Mouse (Mus musculus): Measurements from ENCODE around the gene Tom1l2.

The Tom1l2 gene

GRCm38 (mm10) chr11:60346537-60346936, 6.2 kb downstream of the Tom1l2 start:
- no peak for DNase-seq (ENCODE audit: extremely low spot score)

DNA sequence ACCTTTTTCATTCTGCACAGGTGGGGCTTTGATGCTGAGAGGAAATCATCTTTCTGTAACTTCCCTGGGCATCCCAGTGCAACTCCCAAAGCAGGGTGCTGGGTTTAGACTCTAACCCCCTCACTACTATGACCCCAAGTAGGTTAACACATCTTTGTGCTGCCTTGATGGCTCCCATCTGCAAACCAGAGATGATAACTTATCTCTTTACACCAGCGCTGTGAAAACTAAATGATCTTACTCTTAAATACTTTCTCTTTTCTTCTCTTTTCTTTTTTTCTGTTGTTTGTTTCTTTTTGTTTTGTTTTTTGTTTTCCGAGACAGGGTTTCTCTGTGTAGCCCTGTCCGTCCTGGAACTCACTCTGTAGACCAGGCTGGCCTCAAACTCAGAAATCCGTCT, 6.8 kb downstream of the Tom1l2 start:
- DNase-seq (ENCODE audit: extremely low spot score): no peak

DNA sequence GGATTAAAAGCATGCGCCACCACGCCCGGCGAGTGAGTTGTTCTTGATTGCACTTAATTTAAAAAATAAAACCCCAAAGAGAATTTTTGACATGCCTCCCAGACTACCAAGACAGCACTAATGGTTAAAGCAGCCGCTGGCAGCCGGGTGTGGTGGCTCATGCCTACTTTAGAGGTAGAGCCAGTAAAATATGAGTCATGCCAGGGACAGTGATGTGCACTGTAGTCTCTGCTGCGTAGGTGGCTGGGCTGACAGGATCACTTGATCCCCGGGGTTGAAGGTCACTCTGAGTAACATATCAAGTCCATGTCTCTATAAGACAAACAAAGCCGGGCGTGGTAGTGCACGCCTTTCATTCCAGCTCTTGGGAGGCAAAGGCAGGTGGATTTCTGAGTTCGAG, 13.3 kb downstream of the Tom1l2 start:
- DNase-seq (ENCODE audit: extremely low spot score): no peak

DNA sequence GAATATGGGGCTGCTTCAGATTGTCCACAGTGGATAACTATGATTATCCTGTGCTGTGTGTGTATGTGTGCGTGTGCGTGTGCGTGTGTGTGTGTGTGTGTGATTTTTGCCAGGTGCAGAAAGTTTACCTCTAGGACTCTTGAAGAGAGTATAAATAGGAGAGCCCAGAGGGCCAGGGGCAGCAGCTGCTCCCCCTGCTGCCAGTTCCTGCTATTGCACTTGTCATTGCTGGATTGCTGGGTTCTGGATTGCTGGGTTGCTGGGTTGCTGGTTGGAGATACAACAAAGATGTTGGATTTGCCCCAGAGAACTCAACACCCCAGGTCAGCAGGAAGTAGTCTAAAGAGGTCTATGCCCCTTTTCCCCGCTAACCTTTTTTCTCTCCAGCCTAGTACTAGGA, 14.4 kb downstream of the Tom1l2 start:
- peak; percentile 27 for DNase-seq (ENCODE audit: extremely low spot score)

- DNase-seq (ENCODE audit: extremely low spot score): no peak
Observed at GRCm38 (mm10) chr11:60335771-60336170, 16.9 kb downstream of the Tom1l2 start.

DNA sequence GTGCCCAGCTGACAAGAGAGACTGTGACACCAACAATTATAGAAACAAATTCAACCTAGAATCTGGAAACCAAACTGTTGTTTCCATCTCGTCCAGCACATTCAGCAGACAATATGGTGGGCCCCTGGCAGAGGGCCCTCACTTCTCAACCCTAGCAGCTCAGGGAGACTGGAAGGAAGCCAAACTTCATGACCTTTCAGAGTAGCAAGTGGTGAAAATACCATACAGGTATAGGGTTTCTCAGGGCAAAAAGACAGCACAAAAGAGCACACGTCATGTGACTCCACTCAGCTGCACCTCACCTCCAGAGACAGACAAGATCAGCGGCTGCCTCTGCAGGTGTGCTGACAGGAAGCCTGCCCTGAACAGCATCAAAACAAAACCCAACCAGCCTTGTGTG, 18.6 kb downstream of the Tom1l2 start:
- no peak for DNase-seq (ENCODE audit: extremely low spot score)

GRCm38 (mm10) chr11:60333461-60333860, 19.2 kb downstream of the Tom1l2 start:
- DNase-seq (ENCODE audit: extremely low spot score): no peak

- no peak for DNase-seq (ENCODE audit: extremely low spot score)
Observed at GRCm38 (mm10) chr11:60330551-60330950, 22.2 kb downstream of the Tom1l2 start.

DNA sequence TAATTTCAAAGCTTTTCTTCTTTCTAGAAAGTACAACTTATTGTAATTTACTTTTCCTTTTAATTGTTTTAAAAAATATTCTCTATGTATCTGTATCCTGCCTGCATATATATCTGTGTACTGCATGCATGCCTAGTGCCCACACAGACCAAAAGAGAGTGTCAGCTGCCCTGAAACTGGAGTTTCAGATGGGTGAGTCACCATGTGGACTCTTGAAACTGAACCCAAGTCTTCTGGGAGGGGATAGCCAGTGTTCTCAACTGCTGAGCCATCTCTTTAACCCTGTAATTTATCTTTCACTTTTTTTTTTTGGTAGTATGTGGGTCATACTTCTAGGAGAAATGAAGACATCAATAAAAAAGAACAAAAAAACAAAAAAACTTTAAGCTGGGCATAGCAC, 29.0 kb downstream of the Tom1l2 start:
- DNase-seq (ENCODE audit: extremely low spot score): no peak

DNA sequence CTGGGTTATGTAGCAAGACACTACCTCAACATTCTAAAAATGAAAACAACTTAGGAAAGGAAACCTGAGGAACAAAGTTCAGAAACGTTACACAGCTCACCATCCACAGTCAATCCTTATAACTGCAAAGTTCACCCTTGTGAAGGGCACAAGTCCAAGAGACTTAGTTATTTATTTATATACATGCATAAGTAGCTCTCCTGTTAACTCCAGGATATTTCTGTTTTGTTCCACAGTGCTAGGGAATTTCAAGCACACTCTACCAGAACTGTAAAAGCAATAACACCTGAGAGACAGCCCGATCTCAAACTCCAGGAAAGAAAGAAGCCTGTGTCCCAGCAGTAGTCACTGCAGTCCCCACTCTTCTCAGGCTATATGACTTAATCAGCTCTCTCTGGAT, 31.3 kb downstream of the Tom1l2 start:
- DNase-seq (ENCODE audit: extremely low spot score): no peak

- DNase-seq (ENCODE audit: extremely low spot score): no peak
Observed at GRCm38 (mm10) chr11:60320426-60321037, 32.2 kb downstream of the Tom1l2 start.

DNA sequence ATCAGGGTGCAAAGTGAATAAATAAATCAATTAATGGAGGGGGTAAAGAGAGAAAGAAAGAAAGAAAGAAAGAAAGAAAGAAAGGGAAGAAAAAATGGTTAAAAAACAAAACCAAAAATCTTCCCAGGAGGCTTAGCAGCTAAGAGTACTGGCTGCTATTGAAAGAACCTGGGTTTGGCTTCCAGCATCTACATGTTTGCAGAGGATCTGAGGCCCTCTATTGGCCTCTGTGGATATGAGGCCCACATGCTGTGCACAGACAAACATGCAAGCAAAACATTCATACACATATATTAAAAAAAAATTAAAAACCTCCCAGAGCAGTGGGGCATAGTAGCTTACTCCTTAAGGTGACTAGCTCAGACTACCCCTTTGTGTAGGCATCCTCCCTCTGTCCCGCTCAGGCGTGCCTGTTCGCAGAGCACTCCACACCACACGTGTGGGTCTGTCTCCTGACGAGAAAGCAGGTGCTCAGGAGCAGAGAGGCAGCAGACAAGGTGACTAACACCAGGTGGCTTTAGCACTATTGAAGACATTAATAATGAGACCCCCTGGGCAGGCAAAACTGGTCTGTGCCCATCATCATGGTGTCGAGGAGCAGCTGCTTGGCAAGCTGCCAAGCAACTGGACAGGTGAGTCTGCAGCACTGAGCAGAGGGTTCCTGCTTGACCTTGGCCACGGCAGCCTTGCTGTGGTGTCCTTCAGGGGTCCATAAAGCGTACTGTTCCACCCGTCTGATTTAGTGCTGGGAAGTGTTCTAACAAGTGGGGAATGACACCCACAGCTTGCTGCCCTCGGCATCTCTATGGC, 33.2 kb downstream of the Tom1l2 start:
- DNase-seq (ENCODE audit: extremely low spot score): no peak

DNA sequence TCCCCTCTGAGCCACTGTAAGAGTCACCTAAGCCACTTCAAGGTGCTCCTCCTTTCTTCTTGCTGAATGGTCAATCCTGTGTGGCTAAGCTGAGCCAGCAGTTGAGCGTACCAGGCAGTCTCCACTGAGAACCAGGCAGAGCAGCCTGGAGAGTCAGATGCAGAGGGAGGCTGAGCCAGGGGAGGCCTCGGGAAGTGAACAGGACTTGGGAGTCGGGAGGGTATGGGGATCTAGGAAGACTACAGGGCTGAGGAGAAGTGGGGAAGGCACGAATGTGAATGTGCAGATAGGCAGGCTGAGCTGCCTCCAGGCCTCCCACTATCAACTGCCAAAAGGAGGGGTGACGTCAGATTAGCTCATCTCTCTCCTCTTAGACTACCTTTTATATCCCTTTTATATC, 34.0 kb downstream of the Tom1l2 start:
- no peak for DNase-seq (ENCODE audit: extremely low spot score)

DNA sequence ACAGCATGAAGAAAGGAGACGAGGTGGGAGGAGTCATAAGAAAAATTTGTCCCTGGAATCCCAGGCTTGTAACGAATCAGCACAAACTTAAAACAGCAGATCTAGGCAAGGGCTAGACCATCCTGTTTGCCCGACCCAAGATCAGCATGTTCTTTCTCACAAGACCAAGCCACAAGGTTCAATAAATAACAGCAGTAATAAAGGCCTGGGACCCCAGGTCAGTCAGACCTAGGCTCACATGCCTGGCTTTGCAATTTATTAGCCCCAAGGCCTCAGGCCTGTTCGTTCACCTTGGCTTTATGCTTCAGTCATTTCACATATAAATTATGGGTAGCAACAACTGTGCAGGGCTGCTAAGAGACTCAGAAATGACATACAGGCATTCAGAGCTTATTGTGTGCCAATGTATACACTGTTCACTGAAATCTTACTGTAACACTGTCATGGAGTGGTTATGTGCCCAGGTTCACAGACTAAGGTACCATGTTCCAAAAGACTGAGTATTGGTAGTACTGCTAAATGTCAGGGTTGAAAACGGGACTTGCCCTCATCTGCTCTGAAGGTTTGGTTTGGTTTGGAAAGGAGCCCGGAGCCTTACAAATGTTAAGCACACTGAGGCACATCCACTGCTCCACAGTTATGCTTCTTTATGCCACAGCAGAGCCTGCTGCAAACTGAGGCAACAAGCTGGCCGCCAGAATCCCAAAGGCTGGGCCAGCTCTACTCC, 35.2 kb downstream of the Tom1l2 start:
- DNase-seq (ENCODE audit: extremely low spot score): no peak

GRCm38 (mm10) chr11:60316883-60317282, 35.8 kb downstream of the Tom1l2 start:
- no peak for DNase-seq (ENCODE audit: extremely low spot score)

GRCm38 (mm10) chr11:60316250-60316649, 36.5 kb downstream of the Tom1l2 start:
- DNase-seq (ENCODE audit: extremely low spot score): no peak

DNA sequence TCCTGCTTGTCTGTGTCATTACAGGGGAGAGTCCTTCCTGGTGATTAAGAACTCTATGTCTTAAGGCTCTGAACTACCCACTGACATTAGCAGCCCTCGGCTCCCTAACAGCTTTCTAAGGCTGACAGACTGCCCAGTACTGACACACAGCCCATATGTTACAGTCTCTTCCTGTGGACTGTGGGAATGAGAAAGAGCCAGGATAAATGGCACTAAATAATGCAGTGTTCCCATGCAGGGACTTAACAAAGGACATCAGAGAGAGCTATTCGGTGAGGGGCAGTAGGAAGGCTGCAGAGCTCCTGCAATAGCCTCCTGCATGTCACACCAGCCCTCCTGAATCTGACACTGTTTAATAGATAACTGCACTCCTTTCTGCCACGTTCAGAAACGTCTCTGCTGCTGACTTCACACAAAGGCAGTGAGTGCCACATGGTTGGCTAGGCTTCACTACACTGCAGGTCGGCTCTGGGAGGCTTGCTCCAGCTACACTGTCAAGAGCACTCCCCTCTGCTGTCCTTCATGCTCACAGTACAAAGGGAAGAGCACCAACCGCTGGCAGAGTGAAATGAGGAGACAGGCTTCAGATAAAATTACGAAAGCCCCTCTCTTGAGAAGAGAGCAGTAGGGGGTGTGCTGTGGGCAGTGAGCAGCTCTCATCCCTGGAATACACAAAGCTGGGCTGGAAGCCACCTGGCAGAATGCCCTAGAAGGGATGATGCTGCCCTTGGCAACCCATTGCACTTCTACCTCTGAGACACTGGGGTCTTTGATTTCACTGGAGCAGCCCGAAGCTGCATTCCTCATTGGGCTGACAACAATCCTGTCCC, 41.5 kb downstream of the Tom1l2 start:
- peak; percentile 39 for DNase-seq (ENCODE audit: extremely low spot score)

- DNase-seq (ENCODE audit: extremely low spot score): no peak
Observed at GRCm38 (mm10) chr11:60309875-60310274, 42.8 kb downstream of the Tom1l2 start.

GRCm38 (mm10) chr11:60308506-60309116, 44.1 kb downstream of the Tom1l2 start:
- DNase-seq (ENCODE audit: extremely low spot score): no peak

DNA sequence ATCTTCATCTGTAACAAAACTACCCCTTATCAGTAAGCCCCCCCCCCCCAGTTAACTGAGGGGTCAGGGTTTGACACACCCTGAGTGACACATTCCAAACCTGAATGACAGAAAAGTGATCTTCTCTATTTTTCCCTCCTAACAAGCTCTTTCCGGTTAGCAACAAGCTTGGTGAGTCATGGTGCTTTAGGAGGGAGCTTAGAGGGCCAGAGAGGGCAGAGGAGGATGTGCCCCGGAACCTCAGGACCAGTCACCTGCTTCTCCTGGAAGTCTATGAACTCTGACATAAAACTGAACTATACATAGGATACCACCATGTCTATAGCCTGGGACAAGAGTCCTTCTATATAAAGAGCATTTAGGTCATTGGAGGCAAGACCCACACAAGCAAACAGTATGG, 44.6 kb downstream of the Tom1l2 start:
- no peak for DNase-seq (ENCODE audit: extremely low spot score)

DNA sequence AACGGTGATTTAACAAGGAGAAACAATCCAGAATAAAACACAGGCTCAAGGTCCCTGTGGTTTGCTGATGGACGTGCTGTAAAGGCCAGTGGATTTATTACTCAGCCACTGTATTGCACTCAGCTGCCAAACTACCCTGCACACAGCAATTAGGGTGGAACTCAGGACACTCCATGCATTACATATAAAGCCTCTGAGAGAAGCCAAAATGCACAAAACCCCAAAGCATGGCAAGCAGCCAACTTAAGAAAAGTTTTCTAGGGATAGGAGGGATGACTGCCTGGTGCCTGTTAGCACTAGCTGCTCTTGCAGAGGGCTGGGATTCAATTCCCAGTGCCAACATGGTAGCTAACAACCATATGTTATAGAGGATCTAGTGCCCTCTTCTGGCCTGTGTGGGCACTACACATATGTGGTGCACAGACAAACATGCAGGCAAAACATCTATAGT, 45.3 kb downstream of the Tom1l2 start:
- no peak for DNase-seq (ENCODE audit: extremely low spot score)
